Mouse (Mus musculus) heart, embryonic 14.5 days (tissue): ENCODE measurements around the gene Btbd2. TPM values are rescaled to one million over a fixed set of nuclear protein-coding genes. Genes with fewer than 3 reads are reported as not detected.
A peak's percentile ranks its signal among the peaks of the same experiment; 100 is the strongest.

Experiments used
- ATAC-seq: fragments of 200-750 bp; cut with Nextera tagmentation; 2 replicates; pipeline ENCODE4 v1.8.0; 2017; ENCODE audit warnings: low read depth, moderate TSS enrichment; ENCODE audit not compliant: insufficient number of reproducible peaks, insufficient read depth, low FRiP score
- H3K27ac ChIP-seq, 2 experiments: fragments of 200-500 bp in 1 of 2; fragments of 300-500 bp in 1 of 2; sonication (generic) in 1 of 2; replicated peaks in 1 of 2; 2 replicates each; pipeline ENCODE4 v1.5.1; 2012 to 2014; ENCODE audit warnings: low read depth in 2 of 2, low read length in 2 of 2, control low read depth in 1 of 2, mild to moderate bottlenecking in 1 of 2, mixed read lengths in 1 of 2; ENCODE audit not compliant: control insufficient read depth in 1 of 2, insufficient read depth in 1 of 2
- H3K27me3 ChIP-seq: fragments of 300-500 bp; sonication (generic); 2 replicates; pipeline ENCODE4 v1.6.1; 2014; ENCODE audit warnings: mild to moderate bottlenecking, low read length, control low read depth; ENCODE audit not compliant: control insufficient read depth, insufficient read depth
- H3K36me3 ChIP-seq: fragments of 300-500 bp; sonication (generic); 2 replicates; pipeline ENCODE4 v1.6.1; 2014; ENCODE audit warnings: mild to moderate bottlenecking, control low read depth, low read length, mixed read lengths; ENCODE audit not compliant: control insufficient read depth, insufficient read depth
- H3K4me1 ChIP-seq, 2 experiments: fragments of 200-500 bp in 1 of 2; fragments of 300-500 bp in 1 of 2; sonication (generic) in 1 of 2; 2 replicates each; pipeline ENCODE4 v1.6.1; 2012 to 2014; ENCODE audit warnings: low read length in 2 of 2, control low read depth in 1 of 2, mixed read lengths in 1 of 2; ENCODE audit not compliant: control insufficient read depth in 2 of 2, insufficient read depth in 2 of 2
- H3K4me2 ChIP-seq: fragments of 300-500 bp; sonication (generic); 2 replicates; pipeline ENCODE4 v1.6.1; 2014; ENCODE audit warnings: mild to moderate bottlenecking, low read length
- H3K4me3 ChIP-seq, 2 experiments: fragments of 200-500 bp in 1 of 2; fragments of 300-500 bp in 1 of 2; sonication (generic) in 1 of 2; 2 replicates each; pipeline ENCODE4 v1.5.1; 2012 to 2014; ENCODE audit warnings: low read length in 2 of 2, mild to moderate bottlenecking in 2 of 2, control low read depth in 1 of 2, low read depth in 1 of 2, moderate library complexity in 1 of 2; ENCODE audit not compliant: control insufficient read depth in 1 of 2, insufficient read depth in 1 of 2
- H3K9ac ChIP-seq: fragments of 300-500 bp; sonication (generic); 2 replicates; pipeline ENCODE4 v1.6.1; 2014; ENCODE audit warnings: mild to moderate bottlenecking, low read length
- H3K9me3 ChIP-seq: fragments of 300-500 bp; sonication (generic); 2 replicates; pipeline ENCODE4 v1.6.1; 2016; ENCODE audit warnings: low read length, control low read depth; ENCODE audit not compliant: control insufficient read depth
- WGBS: fragments of 180-500 bp; shearing (Covaris S2); extraction: QIAGEN DNeasy Blood & Tissue Kit; methylation state at CpG from one replicate; pipeline ENCODE4 v1.1.7; 2014; 5-methylcytosine and 5-hydroxymethylcytosine counted together
- polyA plus RNA-seq: library from polyadenylated mRNA; unstranded; fragments of >200 nt; fragmentation: Nextera tagmentation; extraction: Ambion mirVana; gene quantifications from 2 replicates; pipeline ENCODE4 v1.2.1, GENCODE M21; 2014

Gene Btbd2
- polyA plus RNA-seq, 1 experiment from 2014 or later = 53.8 TPM

DNA sequence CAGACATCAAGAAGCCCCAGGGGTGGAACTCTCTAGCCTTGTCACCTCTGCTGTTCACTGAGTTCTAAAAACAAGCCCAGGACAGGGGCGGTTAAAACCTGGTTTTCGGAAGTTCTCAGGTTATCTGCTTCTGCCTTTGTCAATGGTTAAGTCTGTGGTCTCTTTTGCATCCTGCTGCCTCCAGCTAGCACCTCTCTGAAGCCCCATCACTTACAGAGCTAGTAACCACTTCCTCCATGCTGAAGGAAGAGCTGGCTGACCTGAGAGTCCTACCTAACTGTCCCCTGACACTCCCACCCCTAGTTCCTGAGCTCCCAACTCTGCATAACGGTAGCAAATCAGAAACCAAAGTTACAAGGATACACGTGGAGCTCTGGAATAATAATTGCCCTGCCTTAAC is 43.9 kb upstream of the Btbd2 start:
- WGBS = 39% methylated on average over 4 of the region's 4 CpGs
- no peaks in the 10 kb centered on the region for H3K9me3 ChIP-seq
- peak overlapping the region in 1 of 2 experiments; percentile 6; a peak in 2 of 4 replicates for H3K27ac ChIP-seq

DNA sequence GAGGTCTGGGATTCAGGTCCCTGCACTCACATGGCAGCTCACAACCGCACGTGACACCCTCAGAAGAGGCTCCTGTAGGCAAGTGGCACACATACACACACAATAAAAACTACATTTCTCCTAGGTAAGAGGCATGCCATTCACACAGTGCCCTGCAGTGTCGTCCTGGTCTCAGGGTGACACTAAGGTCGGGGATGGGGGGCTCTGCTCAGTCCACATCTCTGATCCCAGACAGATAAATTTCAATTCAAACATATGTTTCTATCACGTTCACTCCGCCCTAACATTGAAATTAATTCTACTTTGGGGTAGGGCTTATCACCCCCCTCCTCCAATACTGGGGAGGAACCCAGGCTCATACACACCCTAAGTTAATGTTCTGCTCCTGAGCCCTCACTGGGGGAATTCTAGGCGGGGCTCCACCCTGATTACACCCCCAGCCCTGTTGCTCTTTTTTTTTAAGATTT is 43.2 kb upstream of the Btbd2 start:
- peak overlapping the region; percentile 71; the same call in 1 of the 2 replicates for H3K4me2 ChIP-seq
- 79% methylated on average over 7 of the region's 7 CpGs for WGBS
- no peak overlapping the region for H3K27ac ChIP-seq
- no peak overlapping the region; the same call in 1 of the 2 replicates for H3K9ac ChIP-seq
- H3K36me3 ChIP-seq = 0 out of 2 replicates have a peak, but pooled peaks cover 4% of the 10 kb centered on the region
- no peak overlapping the region for H3K4me3 ChIP-seq
- no peaks in the 10 kb centered on the region for H3K9me3 ChIP-seq
- no peak for ATAC-seq
- no peaks in the 10 kb centered on the region for H3K27me3 ChIP-seq
- H3K4me1 ChIP-seq = peaks cover 18 to 37% of the 10 kb centered on the region in 2 experiments

More for the DNA sequence above, 43.9 kb upstream of the Btbd2 start:
- peak overlapping the region; percentile 71 for H3K4me2 ChIP-seq
- H3K27me3 ChIP-seq = no peaks in the 10 kb centered on the region
- peaks cover 18 to 40% of the 10 kb centered on the region in 2 experiments for H3K4me1 ChIP-seq
- no peak for ATAC-seq
- peak overlapping the region; percentile 59 to 73; a peak in 3 of 4 replicates for H3K4me3 ChIP-seq
- H3K36me3 ChIP-seq = peaks cover 10% of the 10 kb centered on the region
- peak overlapping the region; percentile 77 for H3K9ac ChIP-seq

DNA sequence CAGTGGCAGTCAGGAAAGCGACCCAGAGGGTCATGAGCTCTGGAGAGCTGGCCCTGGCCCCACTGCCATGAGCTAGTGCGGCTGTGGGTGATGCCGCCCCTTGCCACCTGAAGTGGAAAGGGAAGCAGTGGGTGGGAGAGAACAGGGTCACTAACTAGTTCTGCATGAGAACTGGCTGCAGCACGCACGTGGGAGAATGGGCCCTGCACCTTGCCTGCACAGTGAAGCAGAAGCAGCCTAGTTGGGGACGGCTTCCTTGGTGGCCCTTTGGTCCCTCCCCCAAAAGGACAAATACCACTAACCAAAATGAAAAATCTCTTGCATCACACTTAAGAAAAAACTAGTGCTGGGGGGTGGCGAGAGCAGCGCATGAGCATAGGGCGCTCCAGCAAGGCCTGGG is 41.7 kb upstream of the Btbd2 start:
- no peaks in the 10 kb centered on the region for H3K9me3 ChIP-seq
- H3K27me3 ChIP-seq = no peaks in the 10 kb centered on the region
- H3K4me1 ChIP-seq = peaks cover 14 to 28% of the 10 kb centered on the region in 2 experiments
- no peak overlapping the region for H3K27ac ChIP-seq
- H3K36me3 ChIP-seq = peaks cover 19% of the 10 kb centered on the region
- ATAC-seq = no peak
- peak overlapping the region; percentile 25; the same call in 1 of the 2 replicates for H3K9ac ChIP-seq
- 91% methylated on average over 9 of the region's 9 CpGs for WGBS
- no peak overlapping the region for H3K4me2 ChIP-seq
- H3K4me3 ChIP-seq = no peak overlapping the region

DNA sequence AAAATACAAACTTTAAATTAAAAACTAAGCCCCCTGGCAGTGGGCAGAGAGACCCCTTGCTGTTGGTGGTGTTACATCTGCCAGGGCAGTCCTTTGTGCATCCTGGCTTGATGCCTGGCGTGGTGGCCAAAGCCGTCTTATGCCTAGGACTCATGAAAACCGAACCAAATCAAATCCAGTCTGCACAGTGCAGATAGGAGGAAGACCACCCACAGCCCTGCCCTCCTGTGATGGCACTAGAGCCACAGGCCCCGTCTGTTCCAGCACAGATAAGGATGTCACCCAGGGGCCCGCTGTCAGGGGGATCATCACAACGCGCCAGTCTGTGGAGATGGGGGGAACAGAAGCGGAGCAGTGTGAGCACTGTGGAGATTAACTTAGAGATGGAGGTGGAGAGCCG is 40.9 kb upstream of the Btbd2 start:
- H3K4me2 ChIP-seq = no peak overlapping the region
- no peaks in the 10 kb centered on the region for H3K27me3 ChIP-seq
- H3K9ac ChIP-seq = peak overlapping the region; percentile 25; the same call in 1 of the 2 replicates
- H3K27ac ChIP-seq = no peak overlapping the region
- H3K4me3 ChIP-seq = no peak overlapping the region
- no peaks in the 10 kb centered on the region for H3K9me3 ChIP-seq
- peaks cover 20% of the 10 kb centered on the region for H3K36me3 ChIP-seq
- H3K4me1 ChIP-seq = peaks cover 8 to 29% of the 10 kb centered on the region in 2 experiments
- no peak for ATAC-seq
- WGBS = 58% methylated on average over 9 of the region's 9 CpGs

DNA sequence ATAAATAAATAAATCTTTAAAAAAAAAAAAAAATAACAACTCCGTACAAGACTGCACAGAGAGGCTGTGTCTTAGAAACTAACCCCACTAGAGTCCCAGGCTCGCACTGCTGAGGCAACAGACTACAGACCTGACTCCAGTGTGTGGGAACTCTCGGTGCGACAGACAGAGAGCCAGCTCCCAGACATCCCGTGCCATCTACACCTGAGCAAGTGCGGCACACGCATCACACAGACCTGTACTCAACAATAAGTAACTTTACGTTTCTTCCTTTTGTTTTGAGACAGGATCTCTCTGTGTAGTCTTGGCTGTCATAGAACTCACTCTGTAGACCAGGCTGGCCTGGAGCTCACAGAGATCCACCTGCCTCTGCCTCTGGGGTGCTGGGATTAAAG is 40.5 kb upstream of the Btbd2 start:
- H3K4me3 ChIP-seq = no peak overlapping the region
- no peak overlapping the region for H3K27ac ChIP-seq
- no peaks in the 10 kb centered on the region for H3K9me3 ChIP-seq
- no peak overlapping the region for H3K9ac ChIP-seq
- H3K27me3 ChIP-seq = no peaks in the 10 kb centered on the region
- H3K4me2 ChIP-seq = no peak overlapping the region
- peaks cover 8 to 28% of the 10 kb centered on the region in 2 experiments for H3K4me1 ChIP-seq
- H3K36me3 ChIP-seq = peaks cover 20% of the 10 kb centered on the region
- ATAC-seq = no peak
- WGBS = 92% methylated on average over 8 of the region's 8 CpGs

DNA sequence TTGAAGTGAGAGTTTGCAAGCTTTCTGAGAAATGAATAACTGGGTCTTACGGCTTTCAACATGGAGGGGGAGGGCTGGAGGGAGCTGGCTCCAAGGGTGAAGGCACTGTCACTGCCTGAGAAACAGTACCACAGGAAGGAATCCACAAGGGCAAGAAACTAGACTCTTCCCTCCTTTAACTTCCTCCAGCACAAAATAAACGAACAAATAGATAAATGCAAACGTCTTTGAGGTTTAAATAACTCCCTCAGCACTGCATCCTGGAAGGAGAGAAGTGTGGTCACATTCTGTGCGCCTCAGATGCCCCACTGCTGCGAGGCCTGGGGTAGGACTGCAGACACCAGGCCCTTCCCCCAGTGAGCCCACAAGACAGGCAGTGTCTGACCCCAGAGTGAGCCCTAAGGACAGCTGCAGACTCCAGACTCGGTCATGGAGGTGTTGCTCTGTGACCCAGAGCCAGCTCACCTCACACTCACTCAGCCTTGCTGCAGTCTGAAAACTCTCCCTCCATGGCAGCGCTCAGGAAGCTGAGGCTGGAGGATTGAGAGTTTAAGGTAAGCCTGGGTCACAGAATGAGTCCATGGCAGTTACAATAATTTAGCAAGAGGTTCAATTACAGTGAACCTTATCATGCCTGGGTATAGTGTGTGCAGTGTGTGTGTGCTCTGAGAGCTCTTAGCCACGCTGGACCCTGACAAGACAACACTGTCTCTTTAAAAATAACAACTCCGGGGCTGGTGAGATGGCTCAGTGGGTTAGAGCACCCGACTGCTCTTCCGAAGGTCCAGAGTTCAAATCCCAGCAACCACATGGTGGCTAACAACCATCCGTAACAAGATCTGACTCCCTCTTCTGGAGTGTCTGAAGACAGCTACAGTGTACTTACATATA is 39.9 kb upstream of the Btbd2 start:
- H3K4me3 ChIP-seq = no peak overlapping the region
- 56% methylated on average over 11 of the region's 12 CpGs for WGBS
- ATAC-seq = no peak
- H3K27ac ChIP-seq = no peak overlapping the region
- H3K36me3 ChIP-seq = peaks cover 20% of the 10 kb centered on the region
- no peak overlapping the region for H3K4me2 ChIP-seq
- no peaks in the 10 kb centered on the region for H3K27me3 ChIP-seq
- H3K4me1 ChIP-seq = peaks cover 8 to 28% of the 10 kb centered on the region in 2 experiments
- no peak overlapping the region; the same call in 1 of the 2 replicates for H3K9ac ChIP-seq
- no peaks in the 10 kb centered on the region for H3K9me3 ChIP-seq

DNA sequence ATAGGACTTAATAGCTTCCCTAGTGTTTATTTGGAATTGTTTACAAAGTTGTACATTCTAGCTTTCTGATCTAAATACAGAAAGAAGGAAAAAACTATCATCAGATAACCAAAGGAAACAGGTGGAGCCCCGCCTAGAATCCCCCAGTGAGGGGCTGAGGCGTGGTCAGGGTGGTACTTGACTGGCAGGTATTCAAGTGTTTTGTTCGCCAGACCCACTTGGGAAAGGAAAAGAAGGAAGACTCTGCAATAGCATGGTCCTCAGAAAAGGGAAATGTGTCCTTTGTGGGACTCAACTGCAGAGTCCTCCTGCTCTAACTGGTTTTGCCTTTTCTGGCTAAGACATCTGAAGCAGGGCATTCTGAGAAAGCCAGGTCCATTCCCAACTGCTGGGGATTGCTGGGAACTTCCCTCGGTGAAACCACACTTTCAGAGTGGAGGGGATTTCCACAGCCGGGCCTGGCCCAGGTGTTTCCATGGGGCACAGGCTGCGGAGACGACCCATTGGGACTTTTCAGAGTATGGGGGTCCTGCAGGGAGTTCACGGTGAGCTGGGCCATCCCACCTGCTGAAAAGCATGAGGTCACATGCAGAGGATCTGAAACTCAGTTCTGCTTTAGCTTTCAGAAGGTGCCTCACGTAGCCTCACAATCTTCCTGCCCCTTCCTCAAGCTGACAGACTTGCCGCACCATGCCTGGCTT is 39.1 kb upstream of the Btbd2 start:
- WGBS = 71% methylated on average over 10 of the region's 10 CpGs
- Histone ChIP-seq H3K27me3 (no peaks in the 10 kb centered on the region), H3K9ac (no peak overlapping the region; the same call in 1 of the 2 replicates), H3K27ac (0 out of 4 replicates have a peak overlapping the region, but pooled peaks of 1 of the 2 experiments have one; percentile 33), H3K4me1 (peaks cover 7 to 23% of the 10 kb centered on the region in 2 experiments), H3K4me2 (no peak overlapping the region), H3K4me3 (no peak overlapping the region), H3K36me3 (peaks cover 26% of the 10 kb centered on the region), H3K9me3 (no peaks in the 10 kb centered on the region)
- no peak for ATAC-seq
